Mouse (Mus musculus) myocyte (in vitro differentiated cells): Measurements from ENCODE around the gene Runx3. TPM values are rescaled to one million over a fixed set of nuclear protein-coding genes. Genes with fewer than 3 reads are reported as not detected.

ENCODE experiments used
- H3K27me3 ChIP-seq: one replicate; pipeline ENCODE4 v1.6.1; 2011; ENCODE audit not compliant: control insufficient read depth, insufficient read depth, insufficient read length
- H3K36me3 ChIP-seq: one replicate; pipeline ENCODE4 v1.6.1; 2011; ENCODE audit not compliant: control insufficient read depth, insufficient read depth
- H3K4me2 ChIP-seq: one replicate; pipeline ENCODE4 v1.6.1; 2011; ENCODE audit warnings: low read depth, control low read depth
- H3K4me3 ChIP-seq: one replicate; pipeline ENCODE4 v1.5.1; 2011; ENCODE audit warnings: mild to moderate bottlenecking, control low read depth, moderate library complexity
- H3K79me2 ChIP-seq: one replicate; pipeline ENCODE4 v1.6.1; 2011; ENCODE audit not compliant: control insufficient read depth, insufficient read depth
- H3ac ChIP-seq: one replicate; pipeline ENCODE4 v1.6.1; 2011; ENCODE audit not compliant: control insufficient read depth, insufficient read length
- MYOG ChIP-seq, 3 experiments: IDR thresholded peaks; one replicate each; pipeline ENCODE4 v1.6.1; 2011; ENCODE audit warnings: control low read depth in 2 of 3, low read depth in 2 of 3, mild to moderate bottlenecking in 2 of 3; ENCODE audit not compliant: insufficient read length in 2 of 3, control insufficient read depth in 1 of 3, insufficient read depth in 1 of 3
- POLR2A ChIP-seq: IDR thresholded peaks from one replicate; pipeline ENCODE4 v1.6.1; 2011; ENCODE audit warnings: low read depth, mild to moderate bottlenecking, control low read depth, moderate library complexity; ENCODE audit not compliant: insufficient read length
- POLR2AphosphoS2 ChIP-seq: IDR thresholded peaks from one replicate; pipeline ENCODE4 v1.6.1; 2011; ENCODE audit warnings: low read depth, control low read depth; ENCODE audit not compliant: insufficient read length
- SRF ChIP-seq: IDR thresholded peaks from one replicate; pipeline ENCODE4 v1.6.1; 2011; ENCODE audit warnings: low read depth; ENCODE audit not compliant: control insufficient read depth, insufficient read length
- TCF3 ChIP-seq: IDR thresholded peaks from one replicate; pipeline ENCODE4 v1.6.1; 2011; ENCODE audit warnings: low read depth, control low read depth; ENCODE audit not compliant: insufficient read length
- USF1 ChIP-seq: IDR thresholded peaks from one replicate; pipeline ENCODE4 v1.6.1; 2011; ENCODE audit warnings: low read depth, mild to moderate bottlenecking, control low read depth, moderate library complexity
- polyA plus RNA-seq: library from polyadenylated mRNA; unstranded; fragments of >200 nt; fragmentation: generic; extraction: Trizol; gene quantifications from one replicate; pipeline ENCODE4 v1.2.1, GENCODE M21; 2012; ENCODE audit warnings: missing spikeins

Gene Runx3
- polyA plus RNA-seq, 1 experiment = 19.6 TPM

DNA sequence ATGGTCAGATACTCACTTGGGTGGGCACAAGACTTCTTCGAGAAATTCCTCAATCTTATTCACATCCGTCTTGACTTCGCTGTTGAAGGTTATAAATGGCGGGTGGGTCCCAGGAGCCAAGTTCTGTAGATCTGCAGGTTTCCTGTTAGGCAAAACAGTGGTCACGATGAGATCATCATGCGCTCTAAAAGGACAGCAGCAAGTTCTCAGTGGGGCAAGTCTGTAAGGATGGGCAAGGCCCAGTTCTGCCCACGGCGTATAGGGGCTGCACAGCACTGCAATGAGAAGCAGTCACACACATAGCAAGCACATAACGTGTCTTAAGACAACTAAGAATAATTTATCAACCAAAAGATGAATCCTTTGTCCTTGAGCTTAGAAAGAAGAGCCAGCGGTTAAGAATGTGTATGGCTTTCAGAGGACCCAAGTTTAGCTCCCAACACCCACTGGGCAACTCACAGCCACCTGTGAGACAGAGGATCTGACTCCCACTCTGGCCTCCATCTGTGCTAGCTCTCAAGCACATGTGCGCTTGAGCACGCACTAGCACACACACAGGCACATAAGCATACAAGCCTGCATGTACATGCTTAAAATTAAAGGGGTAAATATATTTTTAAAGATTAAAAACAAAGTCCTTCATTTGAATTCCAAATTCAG lies 105.7 kb downstream of the Runx3 start:
- H3K36me3 ChIP-seq = peaks cover 35% of the 10 kb centered on the region
- no peak overlapping the region for H3ac ChIP-seq
- H3K4me3 ChIP-seq = no peak overlapping the region
- H3K27me3 ChIP-seq = no peaks in the 10 kb centered on the region
- no peak overlapping the region for H3K4me2 ChIP-seq
- no peak for TF ChIP-seq MYOG (IDR thresholded peaks at IDR 0.05; ENCODE audit: control insufficient read depth in 1 of 3, insufficient read depth in 1 of 3, insufficient read length in 2 of 3, low read depth in 2 of 3)
- peak; percentile 21 for TF ChIP-seq POLR2A
- no peak for TF ChIP-seq SRF
- peak; percentile 17 for TF ChIP-seq POLR2AphosphoS2
- no peak for TF ChIP-seq TCF3
- TF ChIP-seq USF1 = no peak
- H3K79me2 ChIP-seq = peaks cover 92% of the 10 kb centered on the region

Other genes with a start within 250 kb of the Runx3 start
- gene Tmem50a, start 205.6 kb upstream of the Runx3 start, polyA plus RNA-seq = 121 TPM
- 51.4 TPM for gene Rsrp1, start 197.1 kb upstream of the Runx3 start, polyA plus RNA-seq
- 67.8 TPM for gene Syf2, start 189.8 kb upstream of the Runx3 start, polyA plus RNA-seq
- 250 TPM for gene Clic4, start 152.2 kb downstream of the Runx3 start, polyA plus RNA-seq
- gene Srrm1, start 232.7 kb downstream of the Runx3 start, polyA plus RNA-seq = 41.3 TPM